Comparison of ENCODE assay signal across 13 mouse cellular contexts in the genomic region with DNA sequence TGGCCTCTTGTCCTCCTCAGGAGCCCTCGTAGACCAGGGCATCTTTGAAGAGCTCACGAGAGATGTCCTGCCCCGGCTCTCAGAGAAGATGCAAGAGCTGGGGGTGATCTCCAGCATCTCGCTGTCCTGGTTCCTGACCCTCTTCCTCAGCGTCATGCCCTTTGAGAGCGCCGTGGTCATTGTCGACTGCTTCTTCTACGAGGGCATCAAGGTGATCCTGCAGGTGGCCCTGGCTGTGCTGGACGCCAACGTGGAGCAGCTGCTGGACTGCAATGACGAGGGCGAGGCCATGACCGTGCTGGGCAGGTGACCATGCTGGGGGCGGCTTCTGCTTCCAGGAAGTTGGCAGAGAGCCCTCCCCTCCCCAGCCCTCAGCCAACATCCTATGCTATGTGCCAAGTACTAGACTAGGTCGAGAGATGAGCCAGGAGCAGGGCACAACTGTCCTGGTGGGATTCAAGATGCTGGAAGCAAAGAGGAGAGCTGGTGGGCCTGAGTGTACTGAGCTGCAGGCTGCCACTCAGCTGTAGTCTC.
"Had no signal": no experiment of that assay in that cellular context is flagged by ENCODE, and none has a peak within 500 bp of the region (broad histone marks: within the 10 kb centered on the region; RNA-seq: fewer than 3 reads in every experiment).

No protein-coding gene starts in this region.

- DNase-seq: gastrocnemius, postnatal 14 days; gastrocnemius, postnatal 36 days; heart, adult 18-20 months; heart, postnatal 14 days; heart, postnatal 36 days; kidney, adult 11 months; kidney, adult 2 months; kidney, adult 9 months; kidney, postnatal 14 days; kidney, postnatal 36 days; layer of hippocampus, adult 9-11 months; layer of hippocampus, postnatal 36 days; left cerebral cortex, postnatal 4 days had no signal
